Mouse (Mus musculus) CH12.LX (cell line): ENCODE results near the gene Dio3. TPM values are rescaled to one million over a fixed set of nuclear protein-coding genes. Genes with fewer than 3 reads are reported as not detected.

Experiments
- DNase-seq: peaks from one replicate; pipeline ENCODE4 v3.0.0-alpha.2; 2013; ENCODE audit errors: extremely low read depth
- H3K27ac ChIP-seq: 2 replicates; pipeline ENCODE4 v1.5.1; 2012; ENCODE audit warnings: low read depth, mild to moderate bottlenecking, control low read depth, moderate library complexity; ENCODE audit not compliant: insufficient read depth
- H3K27me3 ChIP-seq: replicated peaks from 2 replicates; pipeline ENCODE3; 2012; ENCODE audit warnings: inconsistent platforms
- H3K36me3 ChIP-seq, 2 experiments: replicated peaks in 1 of 2; 2 replicates each; pipeline versions ENCODE3 to v1.6.1; 2012; ENCODE audit warnings: inconsistent platforms in 1 of 2, low read length in 1 of 2, mild to moderate bottlenecking in 1 of 2, mixed read lengths in 1 of 2, moderate library complexity in 1 of 2; ENCODE audit not compliant: control insufficient read depth in 1 of 2, insufficient read depth in 1 of 2
- H3K4me1 ChIP-seq, 2 experiments: 2 replicates each; pipeline ENCODE4 v1.6.1; 2012; ENCODE audit warnings: inconsistent platforms in 1 of 2, moderate library complexity in 1 of 2; ENCODE audit not compliant: insufficient read depth in 2 of 2, control insufficient read depth in 1 of 2
- H3K4me2 ChIP-seq: 2 replicates; pipeline ENCODE4 v1.6.1; 2012; ENCODE audit warnings: low read depth, mild to moderate bottlenecking, control low read depth; ENCODE audit not compliant: poor library complexity, insufficient read depth, severe bottlenecking
- H3K4me3 ChIP-seq, 3 experiments: fragments of 150-350 bp in 1 of 3; sonication (generic) in 1 of 3; replicated peaks in 1 of 3; 2 replicates each; pipeline versions ENCODE3 to v1.5.1; 2011 to 2012; ENCODE audit warnings: low read depth in 2 of 3, low read length in 2 of 3, mild to moderate bottlenecking in 2 of 3, moderate library complexity in 2 of 3, control low read depth in 1 of 3, improper control_type of control experiment in 1 of 3, inconsistent platforms in 1 of 3, mixed read lengths in 1 of 3; ENCODE audit not compliant: poor library complexity in 1 of 3
- H3K79me2 ChIP-seq: replicated peaks from 2 replicates; pipeline ENCODE4 v1.6.1; 2012; ENCODE audit warnings: mild to moderate bottlenecking, moderate library complexity; ENCODE audit not compliant: control insufficient read depth, poor library complexity, insufficient read depth, severe bottlenecking; ENCODE audit errors: extremely low read depth
- H3K9ac ChIP-seq: 2 replicates; pipeline ENCODE4 v1.6.1; 2012; ENCODE audit warnings: low read depth, mild to moderate bottlenecking, control low read depth, moderate library complexity; ENCODE audit not compliant: insufficient read depth
- H3K9me3 ChIP-seq: replicated peaks from 2 replicates; pipeline ENCODE3; 2012; ENCODE audit warnings: low read length, inconsistent platforms, mixed read lengths
- BHLHE40 ChIP-seq: IDR thresholded peaks from 2 replicates; pipeline ENCODE4 v1.6.1; 2011; ENCODE audit warnings: mild to moderate bottlenecking, low read depth, low read length, improper control_type of control experiment
- CHD1 ChIP-seq: IDR thresholded peaks from 2 replicates; pipeline ENCODE4 v1.6.1; 2012; ENCODE audit warnings: low read depth, low read length, improper control_type of control experiment, inconsistent platforms
- CHD2 ChIP-seq: IDR thresholded peaks from 2 replicates; pipeline ENCODE4 v1.6.1; 2011; ENCODE audit warnings: low read length, improper control_type of control experiment
- EP300 ChIP-seq: IDR thresholded peaks from 2 replicates; pipeline ENCODE4 v1.6.1; 2011; ENCODE audit warnings: low read length, improper control_type of control experiment
- ETS1 ChIP-seq: conservative IDR thresholded peaks from 2 replicates; pipeline ENCODE4 v1.6.1; 2012; ENCODE audit warnings: low read depth, mild to moderate bottlenecking, inconsistent platforms, low read length, improper control_type of control experiment, moderate library complexity
- HCFC1 ChIP-seq: IDR thresholded peaks from 2 replicates; pipeline ENCODE4 v1.6.1; 2012; ENCODE audit warnings: low read depth, mild to moderate bottlenecking, inconsistent platforms, low read length, improper control_type of control experiment
- IRF4 ChIP-seq: IDR thresholded peaks from 2 replicates; pipeline ENCODE4 v1.6.1; 2014; ENCODE audit warnings: low read depth, mild to moderate bottlenecking, inconsistent platforms, low read length, improper control_type of control experiment
- JUN ChIP-seq: IDR thresholded peaks from 2 replicates; pipeline ENCODE4 v1.6.1; 2011; ENCODE audit warnings: low read depth, mild to moderate bottlenecking, low read length, improper control_type of control experiment, moderate library complexity; ENCODE audit not compliant: insufficient read depth
- JUND ChIP-seq: conservative IDR thresholded peaks from 2 replicates; pipeline ENCODE4 v1.6.1; 2011; ENCODE audit warnings: low read depth, low read length, improper control_type of control experiment
- KAT2A ChIP-seq: IDR thresholded peaks from 2 replicates; pipeline ENCODE4 v1.6.1; 2012; ENCODE audit warnings: low read length, improper control_type of control experiment, inconsistent platforms; ENCODE audit not compliant: insufficient replicate concordance
- MAX ChIP-seq: IDR thresholded peaks from 2 replicates; pipeline ENCODE4 v1.6.1; 2011; ENCODE audit warnings: low read length, improper control_type of control experiment
- MAZ ChIP-seq: IDR thresholded peaks from 2 replicates; pipeline ENCODE4 v1.6.1; 2012; ENCODE audit warnings: low read depth, mild to moderate bottlenecking, inconsistent platforms, low read length, improper control_type of control experiment, moderate library complexity
- MYC ChIP-seq: IDR thresholded peaks from 2 replicates; pipeline ENCODE4 v1.6.1; 2011; ENCODE audit warnings: low read depth, mild to moderate bottlenecking, improper control_type of control experiment, low read length
- NELFE ChIP-seq: IDR thresholded peaks from 2 replicates; pipeline ENCODE4 v1.6.1; 2011; ENCODE audit warnings: low read depth, low read length, improper control_type of control experiment
- PAX5 ChIP-seq: IDR thresholded peaks from 2 replicates; pipeline ENCODE4 v1.6.1; 2012; ENCODE audit warnings: low read length, inconsistent platforms, mixed read lengths
- POLR2A ChIP-seq: IDR thresholded peaks from 2 replicates; pipeline ENCODE4 v1.6.1; 2011; ENCODE audit warnings: low read depth, mild to moderate bottlenecking, improper control_type of control experiment, low read length
- RCOR1 ChIP-seq: conservative IDR thresholded peaks from 2 replicates; pipeline ENCODE4 v1.6.1; 2012; ENCODE audit warnings: low read depth, mild to moderate bottlenecking, inconsistent platforms, low read length, improper control_type of control experiment
- SIN3A ChIP-seq: IDR thresholded peaks from 2 replicates; pipeline ENCODE4 v1.6.1; 2012; ENCODE audit warnings: low read length, improper control_type of control experiment, inconsistent platforms
- SMC3 ChIP-seq: IDR thresholded peaks from 2 replicates; pipeline ENCODE4 v1.6.1; 2011; ENCODE audit warnings: low read depth, low read length, improper control_type of control experiment
- TBP ChIP-seq: conservative IDR thresholded peaks from 2 replicates; pipeline ENCODE4 v1.6.1; 2011; ENCODE audit warnings: low read depth, low read length, improper control_type of control experiment
- UBTF ChIP-seq: IDR thresholded peaks from 2 replicates; pipeline ENCODE4 v1.6.1; 2012; ENCODE audit warnings: low read depth, mild to moderate bottlenecking, inconsistent platforms, low read length, improper control_type of control experiment, moderate library complexity
- USF1 ChIP-seq: IDR thresholded peaks from 2 replicates; pipeline ENCODE4 v1.6.1; 2014; ENCODE audit warnings: low read depth, mild to moderate bottlenecking, inconsistent platforms, low read length, improper control_type of control experiment
- USF2 ChIP-seq: conservative IDR thresholded peaks from 2 replicates; pipeline ENCODE4 v1.6.1; 2011; ENCODE audit warnings: low read depth, low read length, improper control_type of control experiment
- ZC3H11A ChIP-seq: IDR thresholded peaks from 2 replicates; pipeline ENCODE4 v1.6.1; 2012; ENCODE audit warnings: low read depth, mild to moderate bottlenecking, inconsistent platforms, low read length, improper control_type of control experiment
- ZKSCAN1 ChIP-seq: IDR thresholded peaks from 2 replicates; pipeline ENCODE4 v1.6.1; 2012; ENCODE audit warnings: low read depth, inconsistent platforms, low read length, improper control_type of control experiment, borderline replicate concordance
- ZMIZ1 ChIP-seq: IDR thresholded peaks from 2 replicates; pipeline ENCODE4 v1.6.1; 2012; ENCODE audit warnings: low read depth, mild to moderate bottlenecking, inconsistent platforms, low read length, improper control_type of control experiment
- dilution Hi-C: fragments of 300-500 bp; cut with MboI; formaldehyde crosslinking; loops from 2 replicates; pipeline ENCODE4 v1.14.3; 2020; ENCODE audit warnings: low sequenced_read_pairs; ENCODE audit not compliant: extremely low pct_unique_long_range_greater_than_20kb, extremely low pct_ligation_motif_present
- in situ Hi-C: fragments of 300-500 bp; cut with MboI; formaldehyde crosslinking; loops from 3 replicates; pipeline ENCODE4 v1.14.3; 2019; ENCODE audit warnings: low sequenced_read_pairs, low pct_ligation_motif_present, low pct_unique_long_range_greater_than_20kb, mixed read lengths
- polyA plus RNA-seq: library from polyadenylated mRNA; unstranded; fragments of >175 nt; gene quantifications from 2 replicates; pipeline ENCODE4 v1.2.1, GENCODE M21; 2012; ENCODE audit warnings: low read depth; ENCODE audit not compliant: insufficient read length
- total RNA-seq, 2 experiments: library from RNA; depleted of rRNA; stranded (reverse); fragments of 300-350 nt in 1 of 2; fragments of >200 nt in 1 of 2; gene quantifications; 2 replicates each; pipeline ENCODE4 v1.2.3; 2012 to 2014

Gene Dio3
- total and polyA plus RNA-seq, 3 experiments = not detected

DNA sequence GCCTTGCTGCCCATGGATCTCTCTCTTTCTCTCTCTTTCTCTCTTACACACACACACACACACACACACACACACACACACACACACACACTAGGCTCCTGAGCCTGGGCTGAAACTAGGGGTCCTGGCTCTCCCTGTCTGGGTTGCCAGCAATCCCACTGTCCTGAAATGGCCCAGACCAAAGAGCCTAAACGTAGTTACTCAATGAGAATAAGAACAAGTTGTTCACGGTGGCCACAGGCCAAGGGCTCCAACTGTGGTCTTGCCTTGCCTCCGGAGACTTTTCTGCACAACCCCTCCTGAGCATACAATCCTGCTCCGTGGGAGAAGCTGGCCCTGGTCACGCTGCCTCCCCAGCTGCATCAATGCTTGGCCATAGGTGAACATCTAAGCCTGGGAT is 39.5 kb upstream of the Dio3 start:
- dilution Hi-C loops (no loop called here), in situ Hi-C loops (no loop called here)
- Histone ChIP-seq H3K36me3 (no peaks in the 10 kb centered on the region), H3K4me1 (no peaks in the 10 kb centered on the region), H3K27me3 (peaks cover 3% of the 10 kb centered on the region), H3K9ac (no peak overlapping the region), H3K4me2 (no peak overlapping the region), H3K27ac (no peak overlapping the region), H3K9me3 (peaks cover 73% of the 10 kb centered on the region), H3K79me2 (no peaks in the 10 kb centered on the region), H3K4me3 (no peak overlapping the region)
- TF ChIP-seq JUN (no peak), RCOR1 (no peak), BHLHE40 (no peak), KAT2A (no peak), HCFC1 (no peak), PAX5 (no peak), TBP (no peak), MAX (no peak), MYC (no peak), NELFE (no peak)
- DNase-seq = no peak

DNA sequence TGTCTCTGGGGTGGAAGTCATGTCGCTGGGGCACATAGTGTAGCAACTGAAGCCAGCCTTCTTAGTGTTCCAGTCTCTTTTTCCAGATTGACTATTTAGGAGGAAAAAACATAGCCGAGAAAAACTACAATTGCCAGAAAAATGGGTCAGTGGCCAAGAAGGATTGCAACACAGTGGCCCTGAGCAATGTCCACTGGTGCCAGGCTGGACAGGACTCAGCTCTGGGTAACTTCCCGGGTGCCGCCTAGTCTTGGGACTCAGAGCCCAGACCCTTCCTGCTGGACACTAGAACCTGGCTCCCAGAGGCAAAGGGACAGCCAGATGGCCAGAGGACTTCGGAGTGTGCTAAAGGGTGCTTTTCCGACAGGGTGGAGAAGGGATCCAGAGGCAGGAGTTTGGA is 34.3 kb upstream of the Dio3 start:
- Histone ChIP-seq H3K36me3 (no peaks in the 10 kb centered on the region), H3K4me3 (no peak overlapping the region), H3K9me3 (peaks cover 63% of the 10 kb centered on the region), H3K27ac (no peak overlapping the region), H3K9ac (no peak overlapping the region), H3K4me2 (no peak overlapping the region), H3K79me2 (no peaks in the 10 kb centered on the region), H3K4me1 (no peaks in the 10 kb centered on the region), H3K27me3 (no peaks in the 10 kb centered on the region)
- TF ChIP-seq HCFC1 = no peak
- TF ChIP-seq CHD2 = no peak
- TF ChIP-seq USF1 = no peak
- no peak for TF ChIP-seq MAX
- TF ChIP-seq UBTF = no peak
- TF ChIP-seq IRF4 = no peak
- no peak for TF ChIP-seq ZKSCAN1
- TF ChIP-seq ZMIZ1 = no peak
- no peak for TF ChIP-seq ZC3H11A
- TF ChIP-seq MAZ = no peak
- no peak for TF ChIP-seq JUN
- no peak for TF ChIP-seq TBP
- TF ChIP-seq JUND = no peak
- no peak for TF ChIP-seq EP300
- TF ChIP-seq SIN3A = no peak
- TF ChIP-seq POLR2A = no peak
- TF ChIP-seq ETS1 = no peak
- TF ChIP-seq SMC3 = no peak
- no peak for TF ChIP-seq CHD1
- TF ChIP-seq USF2 = no peak
- dilution Hi-C loops = no loop called here
- in situ Hi-C loops = no loop called here
- DNase-seq = no peak
